Mouse (Mus musculus) stomach, postnatal 0 days (tissue): ENCODE measurements around the gene Unc5c. TPM values are rescaled to one million over a fixed set of nuclear protein-coding genes. Genes with fewer than 3 reads are reported as not detected.

Experiments
- ATAC-seq: fragments of 200-750 bp; cut with Nextera tagmentation; 2 replicates; pipeline ENCODE4 v1.8.0; 2017; ENCODE audit not compliant: low FRiP score, low TSS enrichment
- DNase-seq: peaks from one replicate; pipeline ENCODE4 v3.0.0-alpha.2; 2016; ENCODE audit warnings: low spot score
- H3K27ac ChIP-seq: fragments of 300-500 bp; sonication (generic); replicated peaks from 2 replicates; pipeline ENCODE4 v1.5.1; 2014; ENCODE audit warnings: mild to moderate bottlenecking, control low read depth
- H3K27me3 ChIP-seq: fragments of 300-500 bp; sonication (generic); 2 replicates; pipeline ENCODE4 v1.6.1; 2014; ENCODE audit warnings: low read length; ENCODE audit not compliant: control insufficient read depth, insufficient read depth
- H3K36me3 ChIP-seq: fragments of 300-500 bp; sonication (generic); 2 replicates; pipeline ENCODE4 v1.6.1; 2014; ENCODE audit warnings: low read length, mixed read lengths; ENCODE audit not compliant: control insufficient read depth, insufficient read depth
- H3K4me1 ChIP-seq: fragments of 300-500 bp; sonication (generic); replicated peaks from 2 replicates; pipeline ENCODE4 v1.6.1; 2014; ENCODE audit warnings: antibody characterized with exemption; ENCODE audit not compliant: control insufficient read depth, insufficient read depth
- H3K4me2 ChIP-seq: fragments of 300-500 bp; sonication (generic); replicated peaks from 2 replicates; pipeline ENCODE4 v1.6.1; 2014; ENCODE audit warnings: low read depth, mild to moderate bottlenecking, control low read depth, moderate library complexity
- H3K4me3 ChIP-seq: fragments of 300-500 bp; sonication (generic); 2 replicates; pipeline ENCODE4 v1.5.1; 2014; ENCODE audit warnings: low read depth, low read length, control low read depth
- H3K9ac ChIP-seq: fragments of 300-500 bp; sonication (generic); 2 replicates; pipeline ENCODE4 v1.6.1; 2014; ENCODE audit warnings: mild to moderate bottlenecking, low read length, control low read depth, mixed read lengths
- H3K9me3 ChIP-seq: fragments of 300-500 bp; sonication (generic); 2 replicates; pipeline ENCODE4 v1.6.1; 2016; ENCODE audit warnings: low read length; ENCODE audit not compliant: control insufficient read depth
- CTCF ChIP-seq: IDR thresholded peaks from 2 replicates; pipeline ENCODE4 v1.5.1; 2016; ENCODE audit warnings: antibody characterized with exemption, low read depth, mild to moderate bottlenecking, moderate library complexity
- EP300 ChIP-seq: optimal IDR thresholded peaks from 2 replicates; pipeline ENCODE3; 2016; ENCODE audit warnings: antibody characterized with exemption
- WGBS: fragments of 180-500 bp; shearing (Covaris S2); extraction: QIAGEN DNeasy Blood & Tissue Kit; methylation state at CpG from one replicate; pipeline ENCODE4 v1.1.7; 2014; 5-methylcytosine and 5-hydroxymethylcytosine counted together
- polyA plus RNA-seq: library from polyadenylated mRNA; unstranded; fragments of >200 nt; fragmentation: Nextera tagmentation; extraction: Ambion mirVana; gene quantifications from 2 replicates; pipeline ENCODE4 v1.2.1, GENCODE M21; 2015

Unc5c gene
- polyA plus RNA-seq, 1 experiment from 2014 or later: 2.0 TPM

DNA sequence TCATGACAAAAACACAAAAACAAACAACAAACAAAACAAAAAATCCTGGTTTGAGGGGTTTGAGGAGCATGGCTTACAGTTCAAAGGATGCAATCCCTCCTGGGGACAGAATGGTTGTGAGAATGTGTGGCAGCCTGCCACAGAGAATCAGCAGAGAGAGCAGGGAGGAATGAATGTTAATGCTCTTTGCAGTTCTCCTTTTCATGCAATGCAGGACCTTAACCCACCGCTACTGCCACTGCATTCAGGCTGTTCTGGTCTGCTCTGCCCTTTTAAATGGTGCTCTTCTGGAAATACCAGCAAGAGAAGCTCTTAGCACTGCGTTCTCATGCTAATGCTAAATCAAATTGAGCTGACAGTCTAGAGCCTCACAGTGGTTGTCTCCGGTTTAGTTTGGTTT lies 130.1 kb downstream of the Unc5c start:
- Histone ChIP-seq H3K9ac (no peak overlapping the region), H3K9me3 (no peaks in the 10 kb centered on the region), H3K4me3 (no peak overlapping the region), H3K27me3 (no peaks in the 10 kb centered on the region), H3K4me2 (no peak overlapping the region), H3K4me1 (no peaks in the 10 kb centered on the region), H3K36me3 (no peaks in the 10 kb centered on the region), H3K27ac (no peak overlapping the region)
- DNase-seq (no peak), ATAC-seq (no peak)
- TF ChIP-seq CTCF (no peak), EP300 (no peak)
- WGBS: 50% methylated on average over 3 of the region's 3 CpGs

- Histone ChIP-seq H3K4me3 (no peak overlapping the region), H3K4me1 (no peaks in the 10 kb centered on the region), H3K9ac (no peak overlapping the region), H3K27ac (no peak overlapping the region), H3K27me3 (no peaks in the 10 kb centered on the region), H3K9me3 (no peaks in the 10 kb centered on the region), H3K36me3 (no peaks in the 10 kb centered on the region), H3K4me2 (no peak overlapping the region)
- 59% methylated on average over 3 of the region's 3 CpGs for WGBS
- TF ChIP-seq EP300 (no peak), CTCF (no peak)
- DNase-seq (no peak), ATAC-seq (no peak)
Observed at GRCm38 (mm10) chr3:141596461-141596860, 131.4 kb downstream of the Unc5c start.

DNA sequence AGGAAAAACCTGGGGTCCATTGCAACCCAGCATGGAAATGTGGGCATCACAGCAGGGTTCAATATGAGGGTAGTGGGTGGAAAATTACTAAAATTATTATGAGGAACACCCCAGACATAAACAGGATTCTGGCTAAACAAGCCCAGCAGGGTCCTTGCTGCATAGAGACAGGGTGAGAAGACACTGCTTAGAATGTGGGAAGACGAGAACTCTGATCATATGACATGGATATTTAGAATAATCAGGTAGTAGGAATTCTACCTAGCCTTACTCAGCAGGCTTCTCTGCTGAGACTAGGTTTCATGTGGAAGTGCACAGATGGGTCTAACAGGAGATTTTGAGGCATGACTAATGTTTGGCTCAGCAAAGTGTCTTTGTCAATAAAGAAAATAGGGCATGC lies 131.9 kb downstream of the Unc5c start:
- WGBS: 65% methylated on average over 1 of the region's 1 CpGs
- DNase-seq (no peak), ATAC-seq (no peak)
- Histone ChIP-seq H3K4me1 (no peaks in the 10 kb centered on the region), H3K27me3 (no peaks in the 10 kb centered on the region), H3K4me3 (no peak overlapping the region), H3K27ac (no peak overlapping the region), H3K9me3 (no peaks in the 10 kb centered on the region), H3K4me2 (no peak overlapping the region), H3K9ac (no peak overlapping the region), H3K36me3 (no peaks in the 10 kb centered on the region)
- TF ChIP-seq EP300 (no peak), CTCF (no peak)

DNA sequence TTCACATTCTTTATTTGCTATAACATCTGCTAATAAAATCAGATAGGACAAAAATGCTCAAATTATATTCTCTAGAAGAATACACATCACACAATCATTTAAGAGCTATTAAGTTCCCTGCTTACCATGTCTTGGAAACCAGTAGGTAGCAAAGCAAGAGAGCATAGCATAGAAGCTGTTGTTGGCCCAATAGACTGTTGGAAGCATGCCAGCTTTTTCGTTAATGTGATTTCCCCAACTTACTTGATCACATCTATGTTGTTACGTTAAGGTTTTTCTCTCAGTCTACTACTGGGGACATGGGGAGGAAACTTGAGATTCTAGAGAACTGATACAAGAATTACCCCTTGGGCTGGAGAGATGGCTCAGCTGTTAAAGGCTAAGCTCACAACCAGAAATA lies 133.0 kb downstream of the Unc5c start:
- Histone ChIP-seq H3K4me3 (no peak overlapping the region), H3K4me1 (no peaks in the 10 kb centered on the region), H3K27me3 (no peaks in the 10 kb centered on the region), H3K27ac (no peak overlapping the region), H3K9me3 (no peaks in the 10 kb centered on the region), H3K4me2 (no peak overlapping the region), H3K36me3 (no peaks in the 10 kb centered on the region), H3K9ac (no peak overlapping the region)
- 48% methylated on average over 2 of the region's 2 CpGs for WGBS
- no peak for ATAC-seq
- TF ChIP-seq CTCF (no peak), EP300 (no peak)
- DNase-seq: no peak

GRCm38 (mm10) chr3:141598936-141599335 lies 133.9 kb downstream of the Unc5c start:
- ATAC-seq: no peak
- Histone ChIP-seq H3K4me3 (no peak overlapping the region), H3K27ac (no peak overlapping the region), H3K4me1 (no peaks in the 10 kb centered on the region), H3K9ac (no peak overlapping the region), H3K9me3 (no peaks in the 10 kb centered on the region), H3K4me2 (no peak overlapping the region), H3K27me3 (no peaks in the 10 kb centered on the region), H3K36me3 (no peaks in the 10 kb centered on the region)
- DNase-seq: no peak
- 77% methylated on average over 2 of the region's 2 CpGs for WGBS
- no peak for TF ChIP-seq CTCF
- TF ChIP-seq EP300: no peak

GRCm38 (mm10) chr3:141601072-141601549 lies 136.1 kb downstream of the Unc5c start:
- Histone ChIP-seq H3K4me1 (no peaks in the 10 kb centered on the region), H3K27ac (no peak overlapping the region), H3K9me3 (no peaks in the 10 kb centered on the region), H3K36me3 (no peaks in the 10 kb centered on the region), H3K27me3 (no peaks in the 10 kb centered on the region), H3K9ac (no peak overlapping the region), H3K4me2 (no peak overlapping the region), H3K4me3 (no peak overlapping the region)
- DNase-seq (no peak), ATAC-seq (no peak)
- TF ChIP-seq CTCF: no peak
- WGBS: 25% methylated on average over 6 of the region's 6 CpGs

DNA sequence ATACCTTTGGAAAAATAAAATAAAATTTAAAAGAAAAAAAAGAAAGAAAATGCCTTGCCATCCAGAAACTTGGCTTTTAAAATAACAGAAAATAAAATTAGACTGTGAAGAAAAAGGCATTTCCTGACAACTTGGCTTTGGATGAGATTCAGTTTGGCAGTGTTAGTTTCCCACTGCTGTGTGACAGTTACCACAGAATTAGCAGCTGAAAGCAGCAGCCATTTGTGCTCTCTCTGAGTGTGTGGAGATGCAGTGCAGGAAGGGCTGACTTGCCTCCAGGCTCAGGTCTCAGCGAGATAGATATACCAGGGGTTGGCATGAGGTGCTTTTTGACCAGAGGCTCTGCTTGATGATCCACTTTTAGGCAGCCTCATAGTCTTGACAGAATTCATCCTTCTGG lies 151.7 kb downstream of the Unc5c start:
- H3K9me3 ChIP-seq: no peaks in the 10 kb centered on the region
- ATAC-seq (no peak), DNase-seq (no peak)
- H3K27me3 ChIP-seq: no peaks in the 10 kb centered on the region
- H3K4me3 ChIP-seq: no peak overlapping the region
- TF ChIP-seq CTCF: no peak
- TF ChIP-seq EP300: no peak
- no peak overlapping the region for H3K4me2 ChIP-seq
- no peaks in the 10 kb centered on the region for H3K4me1 ChIP-seq
- H3K9ac ChIP-seq: no peak overlapping the region
- no peaks in the 10 kb centered on the region for H3K36me3 ChIP-seq
- WGBS: 67% methylated on average over 1 of the region's 1 CpGs
- no peak overlapping the region for H3K27ac ChIP-seq
